Mouse (Mus musculus) G1E (cell line): ENCODE data around the gene Aak1.

ENCODE experiments used
- CTCF ChIP-seq: IDR thresholded peaks from 2 replicates; pipeline ENCODE4 v1.5.1; 2012; ENCODE audit warnings: low read depth, low read length, inconsistent platforms, mixed read lengths
- GATA1 ChIP-seq: IDR thresholded peaks from 2 replicates; pipeline ENCODE4 v1.6.1; 2012; ENCODE audit warnings: borderline replicate concordance, low read length, inconsistent platforms, mixed read lengths
- POLR2AphosphoS5 ChIP-seq: IDR thresholded peaks from 2 replicates; pipeline ENCODE4 v1.6.1; 2012; ENCODE audit warnings: low read depth, low read length, inconsistent platforms; ENCODE audit not compliant: insufficient replicate concordance
- TAL1 ChIP-seq: conservative IDR thresholded peaks from 2 replicates; pipeline ENCODE4 v1.6.1; 2012; ENCODE audit warnings: low read depth, low read length, inconsistent platforms, mixed read lengths

DNA sequence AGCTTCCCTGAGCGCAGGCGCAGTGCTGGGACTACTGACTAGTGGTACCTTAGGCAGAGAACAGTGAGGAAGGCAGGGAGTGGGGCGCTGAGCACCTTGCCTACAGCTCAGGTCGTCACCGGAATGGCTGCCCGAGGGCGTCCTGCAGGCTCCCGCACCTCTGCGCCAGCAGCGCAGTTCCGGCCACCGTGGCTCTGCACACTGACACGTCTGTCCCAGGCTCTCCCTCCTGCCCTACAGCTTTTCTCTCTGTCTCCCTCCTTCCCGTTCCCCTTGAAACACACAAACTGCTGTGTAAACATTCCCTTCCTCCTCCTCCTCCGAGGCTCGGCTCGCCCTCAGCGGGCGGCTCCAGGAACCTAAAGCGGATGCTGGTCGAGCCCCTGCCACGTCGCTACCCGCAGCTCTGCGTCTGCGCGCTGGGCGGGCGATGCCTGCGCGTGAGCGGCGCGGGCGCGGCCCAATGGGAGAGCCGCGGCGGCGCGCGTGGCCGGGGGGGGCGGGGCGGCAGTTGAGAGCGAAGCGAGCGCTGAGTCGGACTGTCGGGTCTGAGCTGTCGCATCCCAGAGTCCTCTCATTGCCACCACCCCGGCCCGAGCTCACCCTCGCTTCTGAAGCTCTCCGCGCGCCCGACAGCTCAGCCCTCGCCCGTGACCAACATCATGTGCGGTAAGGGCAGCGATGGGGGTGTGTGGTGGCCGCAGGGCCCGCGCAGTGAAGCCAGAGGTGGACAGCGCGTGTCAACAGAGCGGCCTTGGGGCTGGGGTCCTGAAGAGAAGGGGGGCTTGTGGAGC is 193.2 kb downstream of the Aak1 start, which contains the start of gene Gfpt1:
- TF ChIP-seq TAL1 (no peak), CTCF (no peak), GATA1 (no peak), POLR2AphosphoS5 (0 out of 2 replicates have a peak, but pooled peaks have one; percentile 46)
